Mouse (Mus musculus): ENCODE data around the gene Bmper. TPM values are rescaled to one million over a fixed set of nuclear protein-coding genes. Genes with fewer than 3 reads are reported as not detected.

The Bmper gene
- polyA plus RNA-seq, 1 experiment from 2014 or later, result 6.0 TPM

DNA sequence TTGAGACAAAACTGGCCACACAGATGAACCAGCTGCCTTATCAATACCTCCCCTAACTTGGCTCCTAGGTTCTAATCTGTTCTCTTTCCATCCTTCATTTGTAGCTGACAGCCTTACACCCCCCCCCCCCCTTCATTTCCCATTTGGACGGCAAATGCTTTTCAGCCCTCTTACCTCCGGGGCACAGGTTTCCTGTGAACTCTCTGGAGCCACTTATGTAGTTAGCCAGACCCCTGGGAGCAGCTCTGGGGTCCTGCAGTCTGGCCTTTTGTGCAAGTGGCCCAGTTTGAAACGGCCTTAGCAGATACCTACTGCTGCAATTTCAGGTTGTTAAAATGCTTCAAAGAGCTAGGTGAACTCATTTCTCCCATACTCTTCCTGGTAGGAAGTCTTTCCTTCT, 17.6 kb upstream of the Bmper start:
- no peaks in the 10 kb centered on the region for H3K36me3 ChIP-seq
- 0 out of 2 replicates have a peak, but pooled peaks cover 8% of the 10 kb centered on the region for H3K27me3 ChIP-seq
- H3K4me2 ChIP-seq, result no peak overlapping the region; the same call in 1 of the 2 replicates
- no peak for ATAC-seq (ENCODE audit: low FRiP score)
- 19% methylated on average over 3 of the region's 3 CpGs for WGBS
- no peak overlapping the region for H3K27ac ChIP-seq
- H3K4me1 ChIP-seq (replicated peaks), result peaks cover 25% of the 10 kb centered on the region
- H3K9ac ChIP-seq, result no peak overlapping the region
- no peaks in the 10 kb centered on the region for H3K9me3 ChIP-seq
- no peak overlapping the region for H3K4me3 ChIP-seq

- Histone ChIP-seq H3K9ac (no peak overlapping the region), H3K9me3 (no peaks in the 10 kb centered on the region), H3K4me2 (no peak overlapping the region), H3K27me3 (peaks cover 8% of the 10 kb centered on the region; the same call in 1 of the 2 replicates), H3K4me3 (no peak overlapping the region), H3K27ac (no peak overlapping the region), H3K36me3 (no peaks in the 10 kb centered on the region), H3K4me1 (replicated peaks) (peaks cover 25% of the 10 kb centered on the region)
- WGBS, result 91% methylated on average over 3 of the region's 3 CpGs
- ATAC-seq (ENCODE audit: low FRiP score), result no peak
Observed at GRCm38 (mm10) chr9:23205757-23206156, 17.1 kb upstream of the Bmper start.

DNA sequence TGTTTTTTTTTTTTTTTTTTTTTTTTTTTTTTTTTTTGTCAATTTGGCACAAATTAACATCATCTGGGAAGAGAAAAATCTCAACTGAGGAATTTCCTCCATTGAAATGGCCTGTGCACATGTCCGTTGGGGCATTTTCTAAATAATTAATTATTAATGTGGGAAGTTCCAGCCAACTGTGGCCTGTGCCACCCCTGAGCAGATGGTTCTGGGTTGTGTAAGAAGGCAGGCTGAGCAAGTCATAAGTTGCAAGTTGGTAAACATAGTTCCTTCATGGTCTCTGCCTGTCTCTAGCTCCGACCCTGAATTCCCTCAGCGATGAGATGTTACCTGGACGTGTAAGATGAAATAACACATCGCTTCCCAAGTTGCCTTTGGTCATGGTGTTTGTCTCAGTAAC, 16.7 kb upstream of the Bmper start:
- Histone ChIP-seq H3K27me3 (peaks cover 8% of the 10 kb centered on the region; the same call in 1 of the 2 replicates), H3K36me3 (no peaks in the 10 kb centered on the region), H3K9ac (no peak overlapping the region), H3K4me2 (no peak overlapping the region), H3K4me3 (no peak overlapping the region), H3K27ac (no peak overlapping the region), H3K4me1 (replicated peaks) (peaks cover 25% of the 10 kb centered on the region), H3K9me3 (no peaks in the 10 kb centered on the region)
- WGBS, result 82% methylated on average over 5 of the region's 5 CpGs
- ATAC-seq (ENCODE audit: low FRiP score), result no peak

DNA sequence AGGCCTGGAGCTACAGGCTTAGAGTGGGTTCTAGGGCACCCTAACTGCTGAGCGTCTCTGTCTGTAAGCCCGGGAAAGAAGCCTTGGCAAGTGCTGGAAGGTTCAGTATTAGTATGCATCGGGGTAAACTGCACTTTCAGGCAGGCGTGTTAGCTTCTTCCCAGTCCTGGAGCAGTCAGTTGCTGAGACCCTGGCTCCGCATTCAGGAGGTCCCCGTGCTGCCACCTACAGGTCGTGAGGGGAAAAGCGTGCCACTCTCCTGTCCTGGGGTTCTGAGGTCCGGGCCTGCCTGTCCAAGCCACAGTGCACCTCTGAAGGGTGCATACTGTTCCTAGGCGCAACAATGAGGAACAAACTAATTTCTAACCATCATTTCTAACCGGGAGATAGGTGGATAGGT, 10.6 kb upstream of the Bmper start:
- Histone ChIP-seq H3K27ac (no peak overlapping the region), H3K4me2 (no peak overlapping the region), H3K36me3 (no peaks in the 10 kb centered on the region), H3K27me3 (peaks cover 5% of the 10 kb centered on the region; the same call in 1 of the 2 replicates), H3K4me3 (no peak overlapping the region), H3K9me3 (no peaks in the 10 kb centered on the region), H3K4me1 (replicated peaks) (no peaks in the 10 kb centered on the region; the same call in 1 of the 2 replicates), H3K9ac (no peak overlapping the region)
- 4% methylated on average over 11 of the region's 11 CpGs for WGBS
- ATAC-seq (ENCODE audit: low FRiP score), result peak; percentile 90

- H3K9ac ChIP-seq, result no peak overlapping the region
Observed at GRCm38 (mm10) chr9:23219754-23220153, 3.1 kb upstream of the Bmper start.

DNA sequence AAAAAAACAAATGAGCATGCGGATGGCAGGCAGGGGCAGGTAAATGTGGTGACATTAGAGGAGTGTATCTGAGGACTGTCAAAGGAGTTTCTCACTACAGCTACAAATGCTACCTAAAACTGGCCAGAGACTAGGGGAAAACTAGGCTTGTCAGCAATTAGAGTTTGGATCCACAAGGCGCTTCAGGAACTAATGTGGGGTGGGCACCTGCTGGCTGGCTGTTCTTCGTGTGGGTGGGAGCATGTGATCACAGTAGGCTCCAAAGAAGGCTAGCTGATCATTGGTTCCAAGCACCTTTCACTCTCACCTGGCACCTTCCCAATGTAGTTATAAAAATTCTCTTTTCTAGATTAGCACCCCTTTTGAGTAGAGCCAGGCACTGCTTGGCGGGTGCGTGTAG, 900 bp upstream of the Bmper start:
- ATAC-seq (ENCODE audit: low FRiP score), result no peak
- WGBS, result 15% methylated on average over 5 of the region's 5 CpGs

More at GRCm38 (mm10) chr9:23219754-23220153, 3.1 kb upstream of the Bmper start:
- no peak overlapping the region for H3K4me2 ChIP-seq
- no peaks in the 10 kb centered on the region for H3K36me3 ChIP-seq
- H3K4me3 ChIP-seq, result no peak overlapping the region
- H3K27ac ChIP-seq, result no peak overlapping the region
- H3K9me3 ChIP-seq, result no peaks in the 10 kb centered on the region
- 57% methylated on average over 3 of the region's 3 CpGs for WGBS
- no peak for ATAC-seq (ENCODE audit: low FRiP score)
- H3K27me3 ChIP-seq, result peaks cover 26% of the 10 kb centered on the region
- H3K4me1 ChIP-seq (replicated peaks), result peaks cover 17% of the 10 kb centered on the region

GRCm38 (mm10) chr9:23222492-23222840, 410 bp upstream of the Bmper start:
- Histone ChIP-seq H3K9ac (peak overlapping the region; percentile 86), H3K27ac (peak overlapping the region; percentile 87), H3K36me3 (no peaks in the 10 kb centered on the region), H3K4me1 (replicated peaks) (peaks cover 17% of the 10 kb centered on the region), H3K27me3 (peaks cover 54% of the 10 kb centered on the region), H3K9me3 (no peaks in the 10 kb centered on the region), H3K4me2 (peak overlapping the region; percentile 98), H3K4me3 (peak overlapping the region; percentile 75)
- under 1% methylated on average over 26 of the region's 26 CpGs for WGBS
- peak; percentile 62 for ATAC-seq (ENCODE audit: low FRiP score)

More for the DNA sequence above, 900 bp upstream of the Bmper start:
- peaks cover 17% of the 10 kb centered on the region for H3K4me1 ChIP-seq (replicated peaks)
- H3K36me3 ChIP-seq, result no peaks in the 10 kb centered on the region
- H3K9me3 ChIP-seq, result no peaks in the 10 kb centered on the region
- H3K4me2 ChIP-seq, result peak overlapping the region; percentile 98
- H3K27ac ChIP-seq, result peak overlapping the region; percentile 87
- H3K4me3 ChIP-seq, result peak overlapping the region; percentile 75
- H3K9ac ChIP-seq, result peak overlapping the region; percentile 86
- peaks cover 49% of the 10 kb centered on the region for H3K27me3 ChIP-seq

DNA sequence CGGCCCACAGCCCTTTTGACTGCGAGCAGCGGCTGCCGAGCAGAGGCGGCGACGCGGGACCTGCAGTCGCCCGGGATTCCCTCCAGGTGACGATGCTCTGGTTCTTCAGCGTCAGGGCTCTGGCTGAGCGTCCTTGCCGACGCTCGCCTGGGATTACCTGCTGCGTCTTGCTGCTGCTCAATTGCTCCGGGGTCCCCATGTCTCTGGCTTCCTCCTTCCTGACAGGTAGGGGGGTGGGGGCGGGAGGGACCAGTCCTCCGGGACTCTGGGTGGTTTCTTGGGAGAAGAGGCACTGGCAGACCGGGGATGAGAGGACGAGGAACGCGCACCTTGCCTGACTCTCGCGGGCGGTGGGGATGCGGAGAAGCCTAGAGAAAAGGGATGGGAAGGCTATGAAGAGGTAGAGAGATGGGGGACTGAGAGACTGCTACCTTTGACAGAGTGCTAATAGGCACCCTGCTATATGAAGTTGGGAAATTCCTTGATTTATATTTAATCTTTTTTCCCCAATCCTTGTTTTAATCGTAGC, 737 bp downstream of the Bmper start:
- H3K9ac ChIP-seq, result peak overlapping the region; percentile 86
- no peaks in the 10 kb centered on the region for H3K9me3 ChIP-seq
- H3K4me2 ChIP-seq, result peak overlapping the region; percentile 98
- 1% methylated on average over 29 of the region's 29 CpGs for WGBS
- peak overlapping the region; percentile 75 for H3K4me3 ChIP-seq
- peak overlapping the region; percentile 87 for H3K27ac ChIP-seq
- H3K4me1 ChIP-seq (replicated peaks), result peaks cover 17% of the 10 kb centered on the region
- H3K27me3 ChIP-seq, result peaks cover 61% of the 10 kb centered on the region
- H3K36me3 ChIP-seq, result no peaks in the 10 kb centered on the region
- ATAC-seq (ENCODE audit: low FRiP score), result no peak; the same call in 1 of the 2 replicates

- peaks cover 20% of the 10 kb centered on the region for H3K4me1 ChIP-seq (replicated peaks)
- H3K27ac ChIP-seq, result no peak overlapping the region
- 84% methylated on average over 8 of the region's 8 CpGs for WGBS
- H3K9me3 ChIP-seq, result no peaks in the 10 kb centered on the region
- H3K27me3 ChIP-seq, result 0 out of 2 replicates have a peak, but pooled peaks cover 8% of the 10 kb centered on the region
- no peak overlapping the region for H3K4me2 ChIP-seq
- no peak overlapping the region for H3K9ac ChIP-seq
- no peaks in the 10 kb centered on the region for H3K36me3 ChIP-seq
- ATAC-seq (ENCODE audit: low FRiP score), result no peak
- H3K4me3 ChIP-seq, result no peak overlapping the region
Observed at GRCm38 (mm10) chr9:23233464-23234121, 10.7 kb downstream of the Bmper start.

DNA sequence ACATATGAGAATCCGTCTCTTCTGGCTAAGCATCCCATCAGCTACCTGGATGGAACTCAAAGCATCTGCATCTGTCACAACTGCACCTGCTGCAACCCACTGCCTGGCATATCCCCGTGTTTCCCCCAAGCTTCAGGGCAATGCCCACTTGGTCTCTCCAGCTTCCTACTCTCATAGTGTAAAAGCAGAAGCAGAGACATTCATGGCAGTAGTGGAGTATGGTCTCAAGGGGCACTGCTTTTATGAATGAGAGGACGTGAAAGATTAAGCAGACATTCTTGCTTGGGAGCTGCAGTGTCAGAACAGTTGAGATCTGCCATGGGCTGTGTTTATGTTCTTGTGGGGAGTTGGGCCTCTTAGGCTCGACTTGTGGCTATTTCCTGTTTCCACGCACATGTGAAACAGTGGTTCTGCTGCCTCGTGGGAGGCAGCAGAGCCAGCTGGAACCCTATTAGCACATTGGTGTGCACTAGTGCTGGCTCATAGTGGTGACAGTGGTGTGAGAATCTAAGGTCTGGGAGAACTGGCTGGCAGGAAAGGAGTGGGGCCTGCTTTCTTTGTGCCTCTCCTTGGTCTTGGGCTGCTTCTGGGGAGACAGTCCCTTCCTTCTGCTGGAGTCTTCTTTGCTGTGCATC, 12.6 kb downstream of the Bmper start:
- ATAC-seq (ENCODE audit: low FRiP score), result no peak
- no peaks in the 10 kb centered on the region for H3K9me3 ChIP-seq

DNA sequence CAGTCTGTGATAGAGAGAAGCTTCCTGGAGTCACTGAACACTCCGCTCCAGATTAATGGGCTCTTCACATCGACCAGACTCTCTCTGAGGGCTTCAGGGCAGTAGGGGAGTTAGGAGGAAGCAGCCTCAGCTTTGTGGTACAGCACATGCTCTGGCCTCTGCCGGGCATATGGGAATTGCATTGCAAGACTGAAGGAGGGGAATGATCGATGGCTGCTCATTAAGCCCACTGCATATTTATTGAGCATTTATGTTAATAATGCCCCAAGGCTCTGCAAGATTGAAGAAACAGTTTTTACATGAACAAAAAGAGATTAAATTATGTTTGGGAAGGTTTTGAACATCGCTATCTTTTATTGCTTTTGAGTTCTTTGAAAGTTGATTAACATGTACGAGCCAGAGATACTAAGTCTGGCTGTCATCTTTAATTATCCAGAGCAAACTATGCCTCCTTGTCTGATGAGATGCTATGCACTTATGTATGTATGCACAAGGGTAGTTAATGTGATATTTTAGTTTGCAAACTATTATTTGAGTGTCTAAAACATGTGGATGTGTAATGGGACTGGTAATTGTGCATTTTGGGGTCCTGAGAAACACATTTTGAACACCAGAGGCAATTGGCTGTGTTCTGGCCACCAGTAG, 13.9 kb downstream of the Bmper start:
- 30% methylated on average over 6 of the region's 6 CpGs for WGBS
- peak; percentile 87 for ATAC-seq (ENCODE audit: low FRiP score)
- no peak overlapping the region for H3K9ac ChIP-seq

More for the DNA sequence above, 12.6 kb downstream of the Bmper start:
- H3K4me1 ChIP-seq (replicated peaks), result peaks cover 20% of the 10 kb centered on the region
- no peak overlapping the region for H3K4me2 ChIP-seq
- H3K4me3 ChIP-seq, result no peak overlapping the region
- peaks cover 11% of the 10 kb centered on the region; the same call in 1 of the 2 replicates for H3K27me3 ChIP-seq
- WGBS, result 61% methylated on average over 6 of the region's 6 CpGs
- H3K27ac ChIP-seq, result no peak overlapping the region
- no peaks in the 10 kb centered on the region for H3K36me3 ChIP-seq
- H3K9ac ChIP-seq, result no peak overlapping the region

DNA sequence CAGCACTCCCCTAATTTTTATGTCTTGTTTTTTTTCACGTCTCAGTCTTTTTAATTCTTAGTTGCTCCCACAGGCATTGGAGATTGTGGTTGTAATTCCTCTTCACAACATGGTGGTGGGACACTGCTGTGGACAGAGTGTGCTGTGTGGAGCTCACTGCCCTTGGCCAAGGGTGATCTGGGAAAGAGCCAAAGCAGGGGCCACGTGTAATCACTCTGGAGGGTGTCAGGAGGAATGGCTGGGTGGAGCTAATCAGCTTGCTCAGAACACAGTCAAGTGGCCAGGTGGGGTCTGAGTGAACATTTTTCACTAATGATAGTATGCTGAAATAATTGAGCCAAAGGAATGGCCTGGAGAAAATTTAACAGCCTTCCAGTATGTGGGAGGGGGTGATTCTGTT, 16.1 kb downstream of the Bmper start:
- Histone ChIP-seq H3K27me3 (peaks cover 11% of the 10 kb centered on the region; the same call in 1 of the 2 replicates), H3K36me3 (no peaks in the 10 kb centered on the region), H3K9ac (no peak overlapping the region), H3K4me3 (no peak overlapping the region), H3K9me3 (no peaks in the 10 kb centered on the region), H3K27ac (no peak overlapping the region), H3K4me2 (no peak overlapping the region), H3K4me1 (replicated peaks) (peaks cover 24% of the 10 kb centered on the region)
- no peak for ATAC-seq (ENCODE audit: low FRiP score)
- 60% methylated on average over 2 of the region's 2 CpGs for WGBS

More for the DNA sequence above, 13.9 kb downstream of the Bmper start:
- Histone ChIP-seq H3K4me1 (replicated peaks) (peaks cover 20% of the 10 kb centered on the region), H3K36me3 (no peaks in the 10 kb centered on the region), H3K9me3 (no peaks in the 10 kb centered on the region), H3K27ac (0 out of 2 replicates have a peak overlapping the region, but pooled peaks have one; percentile 10), H3K27me3 (peaks cover 8% of the 10 kb centered on the region; the same call in 1 of the 2 replicates), H3K4me3 (no peak overlapping the region), H3K4me2 (no peak overlapping the region)
